Mouse (Mus musculus) megakaryocyte, embryonic 14.5 days (primary cell): ENCODE results near the gene Exoc3.

ENCODE experiments used
- FLI1 ChIP-seq: IDR thresholded peaks from 2 replicates; pipeline ENCODE4 v1.6.1; 2012; ENCODE audit warnings: low read length, inconsistent platforms, mixed read lengths
- GATA1 ChIP-seq: IDR thresholded peaks from 3 replicates; pipeline ENCODE4 v1.6.1; 2012; ENCODE audit warnings: mixed read lengths, low read length, inconsistent platforms, borderline replicate concordance

- no peak for TF ChIP-seq GATA1
- TF ChIP-seq FLI1 = no peak
Observed at GRCm38 (mm10) chr13:74140793-74141192, 67.7 kb downstream of the Exoc3 start.
